Mouse (Mus musculus) gastrocnemius, postnatal 4 days (tissue): ENCODE results near the gene Pxylp1. TPM values are rescaled to one million over a fixed set of nuclear protein-coding genes. Genes with fewer than 3 reads are reported as not detected.
A peak's percentile ranks its signal among the peaks of the same experiment; 100 is the strongest.

Experiments used
- DNase-seq, 2 experiments: peaks; one replicate each; pipeline ENCODE4 v3.0.0; 2021 to 2022; ENCODE audit warnings: low spot score in 2 of 2, mixed read lengths in 2 of 2
- total RNA-seq, 2 experiments: library from RNA; stranded (reverse); gene quantifications; 2 replicates each; pipeline ENCODE4 v1.2.3; 2021

Gene Pxylp1
- total RNA-seq, 2 experiments from 2014 or later = 7.4 to 7.6 TPM

DNA sequence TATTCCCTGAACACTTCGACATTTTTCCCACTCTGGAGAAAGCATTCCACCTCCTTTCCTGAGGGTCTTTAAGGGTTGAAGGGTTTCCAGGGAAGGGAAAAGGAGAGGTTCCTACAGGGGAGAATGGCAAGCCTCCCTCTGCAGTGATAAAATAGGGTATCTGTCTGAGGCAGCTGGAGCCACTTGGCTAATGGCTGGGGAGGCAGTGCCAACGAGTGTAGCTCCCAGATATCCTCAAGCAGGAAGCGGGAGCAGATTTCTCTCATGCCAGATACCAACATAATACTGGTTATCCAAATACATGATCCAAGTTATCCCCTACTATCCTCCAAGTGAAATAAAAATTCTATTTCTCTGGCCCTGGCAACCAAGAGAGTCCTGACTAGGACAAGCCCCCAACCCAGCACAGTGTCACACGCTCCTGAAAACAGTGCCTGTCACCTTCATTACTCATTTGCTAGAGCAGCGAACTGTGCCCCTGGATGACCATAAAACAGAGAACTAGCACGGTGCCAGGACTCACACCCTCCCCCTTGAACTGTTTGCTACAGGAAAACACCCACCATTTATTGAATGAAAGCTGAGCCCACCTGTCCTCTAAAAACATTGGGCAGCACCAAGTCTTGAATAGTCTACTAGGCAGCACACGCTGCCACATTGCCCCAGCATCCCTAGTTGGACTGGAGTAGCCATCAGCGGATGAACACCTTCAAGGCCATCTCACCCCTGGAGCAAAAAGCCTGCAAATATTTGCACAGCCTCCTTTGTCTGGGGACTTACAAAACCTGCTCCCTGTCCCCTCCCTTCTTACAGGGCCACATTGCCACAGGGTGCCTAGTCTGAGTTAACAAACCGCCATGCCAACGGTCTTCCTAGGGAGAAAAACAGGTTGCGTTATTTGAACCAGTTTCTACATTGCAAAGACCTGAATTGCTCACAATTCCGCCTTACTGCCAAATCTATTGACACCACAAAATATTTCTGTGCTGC, 833 bp downstream of the Pxylp1 start:
- no peak for DNase-seq

DNA sequence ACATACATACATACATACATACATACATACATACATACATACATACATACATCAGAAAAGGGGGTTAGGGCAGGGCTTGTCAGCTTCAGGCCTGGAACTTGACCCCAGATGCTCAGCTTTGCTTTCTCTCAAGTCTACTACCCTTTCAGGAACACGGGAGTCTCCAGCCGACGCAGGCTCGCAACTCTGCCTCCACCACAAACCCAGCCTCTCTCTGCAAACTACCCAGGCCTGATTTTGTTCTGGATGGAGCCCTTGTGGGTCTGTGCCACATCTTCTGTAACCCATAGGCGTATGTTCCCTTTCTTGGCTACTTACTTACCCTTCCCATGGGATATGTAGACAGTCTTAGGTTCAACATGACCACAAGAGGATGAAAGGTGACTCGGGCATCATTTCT, 1.7 kb downstream of the Pxylp1 start:
- no peak for DNase-seq

DNA sequence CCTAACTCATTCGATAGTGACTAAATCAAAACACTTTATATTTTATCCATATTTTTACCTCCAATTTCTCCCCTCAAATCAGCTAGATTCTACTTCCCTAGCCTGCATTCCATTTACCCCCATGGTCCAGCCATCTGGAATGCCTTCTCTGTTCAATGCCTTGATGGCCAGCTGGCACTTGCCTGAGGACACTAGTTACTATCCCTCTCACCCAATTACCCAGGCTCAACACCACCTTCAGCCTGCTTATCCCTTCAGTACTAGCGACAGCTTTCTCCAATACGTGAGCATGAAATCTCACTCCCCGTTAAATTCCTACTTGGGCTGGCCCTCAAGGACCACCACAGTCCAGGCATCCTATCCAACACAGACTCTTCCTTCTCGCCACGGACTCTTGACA, 2.2 kb downstream of the Pxylp1 start:
- DNase-seq = no peak

DNA sequence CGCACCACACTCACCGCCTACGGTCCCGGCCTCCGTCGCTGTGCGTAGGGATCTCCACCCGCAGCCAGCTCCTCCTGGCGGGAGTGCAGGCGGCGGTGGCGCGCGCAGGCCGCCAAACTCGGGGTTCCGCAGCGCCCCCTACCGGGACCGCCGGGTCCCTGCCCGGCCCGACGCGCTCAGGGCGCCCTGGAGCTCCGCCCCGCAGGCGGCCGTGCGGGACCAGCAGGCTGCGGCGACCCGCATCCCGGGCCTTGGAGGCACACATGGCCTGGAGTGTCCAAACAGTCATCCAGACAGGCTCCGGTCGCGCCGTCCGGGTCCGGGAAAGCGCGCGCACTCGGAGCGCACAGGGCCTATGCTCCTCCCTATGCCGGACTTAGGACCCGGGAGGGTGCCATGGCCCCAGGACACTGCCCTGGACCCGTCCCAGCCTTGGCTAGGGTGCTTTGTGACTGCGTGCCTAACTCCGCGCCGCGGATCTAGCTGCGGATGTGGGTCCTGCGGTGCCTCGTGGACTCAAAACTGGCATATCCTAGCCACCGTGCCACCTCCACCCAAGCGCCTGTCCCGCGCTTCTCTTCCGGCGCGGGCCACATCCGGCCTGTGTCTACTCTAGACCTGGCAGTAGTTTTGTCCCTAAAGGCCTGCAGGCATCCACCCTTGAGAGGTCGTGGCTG, 3.0 kb downstream of the Pxylp1 start:
- peak; percentile 90 to 92 for DNase-seq

DNA sequence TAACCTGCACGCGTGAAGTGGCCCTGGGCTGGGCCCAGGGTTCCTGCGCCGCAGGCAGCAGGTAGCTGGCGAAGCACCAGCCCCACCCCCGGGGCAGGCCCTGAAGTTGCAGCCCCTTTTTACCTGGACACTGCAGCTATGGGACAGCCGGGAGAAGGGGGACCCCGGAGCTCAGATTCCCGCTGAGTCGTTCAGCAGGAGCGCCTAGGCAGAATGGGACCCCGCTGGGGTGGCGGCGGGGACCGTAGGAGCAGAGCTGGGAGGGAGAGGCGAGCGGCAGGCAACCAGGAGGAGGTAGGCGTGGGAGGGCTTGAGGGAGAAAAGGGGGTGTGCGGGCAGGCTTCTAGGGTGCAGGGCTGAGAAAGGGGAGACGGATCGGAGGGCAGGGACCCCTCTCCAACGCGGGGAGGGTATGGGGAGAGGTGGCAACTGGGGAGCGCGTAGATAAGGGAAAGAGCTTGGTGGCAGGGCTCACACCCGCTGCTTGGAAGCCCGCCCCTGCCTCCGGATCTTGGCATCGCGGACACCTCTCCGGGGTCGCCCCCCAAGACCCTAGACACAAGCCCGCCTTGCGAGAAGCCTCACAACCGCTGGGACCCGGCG, 3.6 kb downstream of the Pxylp1 start:
- DNase-seq = no peak

DNA sequence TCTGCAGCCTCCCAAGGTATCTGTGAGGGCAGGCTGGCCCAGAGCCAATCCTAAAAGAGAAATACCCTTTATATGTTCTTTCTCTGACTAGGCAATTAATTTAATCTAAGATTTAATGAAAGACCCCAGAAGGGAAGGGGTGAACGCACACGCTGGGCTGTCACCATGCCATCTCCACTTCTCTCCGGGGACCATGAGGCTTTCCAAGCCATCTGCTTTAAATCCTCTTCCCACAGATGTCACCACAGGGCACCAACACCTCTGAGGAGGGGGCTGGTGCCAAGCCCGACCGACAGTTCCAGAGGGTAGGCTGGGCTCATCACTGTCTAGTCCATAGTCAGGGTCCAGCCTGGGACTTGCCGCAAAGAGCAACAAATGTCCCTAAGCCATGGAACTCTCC, 4.5 kb downstream of the Pxylp1 start:
- DNase-seq = no peak

DNA sequence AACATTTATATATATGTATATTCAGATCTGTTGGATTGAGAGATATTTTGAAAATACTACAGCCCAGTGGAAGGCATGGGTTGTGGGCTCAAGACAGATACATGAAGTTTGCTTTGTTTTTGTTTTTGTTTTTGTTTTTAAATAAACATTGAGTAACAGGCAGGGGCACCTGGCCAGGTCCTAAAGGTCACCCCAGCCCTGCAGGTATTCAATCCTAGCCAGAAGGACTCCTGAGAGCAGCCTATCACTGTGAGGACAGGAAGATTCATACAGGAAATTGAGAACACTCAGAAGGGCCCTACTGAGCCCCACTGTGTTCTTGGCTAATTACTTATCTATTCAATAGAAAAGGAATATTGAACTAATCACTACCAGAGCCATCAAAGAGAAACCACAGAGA, 5.0 kb downstream of the Pxylp1 start:
- DNase-seq = no peak

DNA sequence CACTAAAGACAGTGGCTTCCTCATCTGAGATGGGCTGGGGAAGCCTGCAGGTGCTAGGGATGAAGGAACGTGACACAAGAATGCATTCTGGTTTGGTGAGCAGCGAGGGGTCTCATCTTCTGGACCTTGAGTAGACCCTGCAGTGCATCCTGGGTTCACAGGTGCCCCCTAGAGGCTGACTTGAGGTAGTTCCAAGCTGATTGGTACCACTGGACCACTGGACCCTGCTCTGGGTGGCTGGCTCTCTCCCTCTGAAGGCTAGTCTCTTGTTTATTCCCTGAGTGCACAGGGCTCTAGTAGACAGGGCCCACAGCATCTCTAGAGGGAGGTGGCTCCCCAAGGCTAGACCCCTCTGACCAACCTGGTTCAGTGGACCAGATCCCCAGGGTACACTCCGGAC, 6.7 kb downstream of the Pxylp1 start:
- DNase-seq = no peak

DNA sequence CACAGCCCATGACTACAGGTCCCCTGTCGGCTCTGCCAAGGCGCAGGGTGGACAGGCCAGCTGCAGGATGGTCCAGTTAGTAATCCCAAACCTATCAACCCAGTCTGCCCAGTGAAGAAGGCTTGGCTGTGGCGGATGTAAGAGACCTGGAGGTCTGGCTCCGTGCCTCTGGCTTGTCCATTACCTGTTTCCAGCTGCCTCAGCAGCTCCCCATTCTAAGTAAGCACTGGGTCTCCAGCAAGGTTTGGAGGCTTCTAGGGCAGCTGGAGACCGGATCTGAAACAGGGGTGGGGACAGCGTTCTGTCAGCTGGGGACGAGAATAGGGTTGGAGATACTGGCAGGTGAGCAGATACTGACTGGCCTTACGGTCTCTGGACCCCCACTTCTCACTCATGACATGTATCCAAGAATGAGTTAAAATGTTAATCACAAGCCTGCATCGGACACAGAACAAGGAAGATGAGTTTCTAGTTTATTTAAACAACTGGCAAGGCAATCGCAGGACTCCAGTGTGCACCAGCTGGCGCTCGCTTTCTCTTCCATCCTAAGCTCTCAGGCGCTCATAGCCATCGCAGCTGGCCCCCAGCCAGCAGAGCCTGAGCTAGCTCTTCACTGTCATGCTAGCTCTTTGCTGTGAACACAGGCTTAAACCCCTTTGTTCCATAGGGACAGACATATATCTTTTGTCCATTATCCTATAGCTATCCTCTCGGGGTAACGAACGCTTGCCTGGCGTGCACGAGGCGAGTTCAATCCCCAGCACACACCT, 9.8 kb downstream of the Pxylp1 start:
- no peak for DNase-seq

DNA sequence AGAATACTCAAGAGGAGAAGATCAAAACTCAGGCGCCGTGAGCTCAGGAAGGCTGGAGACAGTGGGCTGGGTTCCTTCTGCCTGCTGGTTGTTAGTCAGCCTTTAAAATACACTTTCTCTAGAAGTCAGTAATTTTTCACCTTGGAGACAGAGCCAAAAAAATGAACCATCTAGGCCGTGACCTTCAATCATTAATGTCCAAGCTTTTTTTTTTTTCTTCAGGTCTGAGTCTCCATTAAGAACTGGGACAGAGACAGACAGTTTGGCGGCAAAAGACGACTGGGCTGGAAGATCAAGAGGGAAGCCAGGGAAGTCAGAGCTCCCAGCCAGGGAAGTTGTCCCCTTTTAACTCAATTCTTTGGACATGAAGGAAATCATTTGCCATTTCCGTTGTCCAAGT, 10.6 kb downstream of the Pxylp1 start:
- DNase-seq = no peak

DNA sequence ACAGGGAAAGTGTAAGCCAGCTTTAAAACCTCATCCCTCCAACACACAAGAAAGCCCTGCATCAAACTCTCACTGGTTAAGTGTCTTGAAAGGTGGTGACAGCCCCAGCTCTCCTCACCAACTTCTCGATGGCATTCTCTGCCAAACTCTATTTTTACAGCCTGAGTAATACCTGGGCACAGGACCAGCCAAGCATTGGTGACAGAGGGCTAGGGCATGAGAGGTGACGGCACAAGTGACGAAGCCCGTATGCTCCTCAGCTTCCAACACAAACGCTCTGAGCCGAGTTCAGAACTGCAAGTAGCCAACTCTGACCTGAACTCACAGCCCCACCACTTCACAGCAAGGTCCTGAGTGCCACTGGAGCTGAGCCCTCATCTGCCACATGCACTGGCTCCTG, 13.4 kb downstream of the Pxylp1 start:
- no peak for DNase-seq

DNA sequence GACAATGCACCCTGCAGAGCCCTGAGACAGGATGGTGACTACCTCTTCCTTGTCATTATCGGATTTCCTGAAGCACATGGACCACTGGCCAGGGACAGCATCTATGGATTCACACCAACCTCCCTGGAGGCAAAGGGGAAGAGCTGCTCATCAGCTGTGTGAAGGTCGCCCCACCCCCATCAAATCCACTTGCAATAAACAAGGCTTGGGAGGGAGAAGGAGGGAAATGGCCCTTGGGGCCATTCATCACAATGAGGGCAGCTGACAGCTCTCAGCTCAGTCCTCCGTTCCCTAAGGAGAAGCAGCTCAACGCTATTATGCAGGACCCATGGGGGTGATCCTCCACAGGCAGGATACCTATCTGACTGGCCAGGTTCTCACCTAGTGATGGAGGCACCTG, 14.0 kb downstream of the Pxylp1 start:
- no peak for DNase-seq

DNA sequence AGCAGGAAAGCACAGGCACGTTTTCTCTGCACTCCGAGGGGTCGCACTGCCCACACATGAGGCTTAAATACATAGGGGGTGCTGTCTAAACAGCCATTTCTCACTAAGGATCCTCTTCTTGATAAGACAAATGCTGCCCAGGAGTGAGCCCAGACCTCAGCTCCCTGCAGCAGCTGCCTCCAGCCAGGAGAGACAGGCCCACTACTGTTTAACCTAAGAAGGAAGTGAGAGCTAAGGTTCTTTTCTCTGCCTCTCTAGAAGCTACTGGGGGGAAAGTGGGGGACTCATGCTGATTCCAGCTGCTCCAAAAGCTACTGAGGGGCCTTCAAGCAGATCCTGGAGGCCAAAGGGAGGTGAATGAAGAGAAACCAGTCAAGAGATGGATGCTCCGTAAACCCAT, 16.8 kb downstream of the Pxylp1 start:
- DNase-seq = no peak

DNA sequence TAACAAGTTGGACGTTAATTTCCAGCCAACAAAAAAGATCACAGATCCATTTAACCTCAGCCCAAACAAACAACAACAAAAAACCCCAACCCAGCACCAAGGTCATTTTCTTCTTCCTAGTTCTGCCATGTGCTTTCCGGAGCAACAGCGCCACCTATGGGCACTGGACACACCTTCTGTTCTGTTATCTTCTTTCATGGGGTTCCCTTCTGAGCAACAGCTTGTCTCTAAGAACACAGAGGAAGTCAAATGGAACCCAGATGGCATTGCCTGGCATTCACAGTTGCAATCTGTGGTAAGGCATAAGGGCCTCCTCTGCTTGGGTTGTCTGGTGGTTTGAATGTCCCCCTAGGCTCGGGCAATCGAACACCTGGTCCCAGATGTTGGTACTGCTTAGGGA, 19.4 kb downstream of the Pxylp1 start:
- DNase-seq = peak in 1 of 2 experiments; percentile 45

DNA sequence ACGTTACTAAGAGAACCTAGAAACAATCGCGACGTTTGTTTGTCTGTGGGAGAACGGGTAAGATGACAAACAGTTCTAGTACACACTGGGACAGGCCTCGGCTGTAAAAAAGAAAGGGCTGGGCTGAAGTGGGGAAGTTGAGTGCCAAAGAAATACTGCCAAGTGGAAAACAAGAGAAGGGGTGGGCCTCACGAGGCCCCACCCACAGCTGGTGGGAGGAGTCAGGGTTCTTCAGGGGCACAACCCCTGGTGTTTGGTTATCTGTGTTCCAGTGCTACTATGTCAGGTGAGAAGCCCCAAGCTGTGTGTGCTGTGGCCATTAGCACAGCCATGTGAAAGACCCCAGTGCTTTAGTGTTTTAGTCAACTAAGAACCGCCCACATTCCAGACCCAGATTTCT, 22.4 kb downstream of the Pxylp1 start:
- DNase-seq = no peak

DNA sequence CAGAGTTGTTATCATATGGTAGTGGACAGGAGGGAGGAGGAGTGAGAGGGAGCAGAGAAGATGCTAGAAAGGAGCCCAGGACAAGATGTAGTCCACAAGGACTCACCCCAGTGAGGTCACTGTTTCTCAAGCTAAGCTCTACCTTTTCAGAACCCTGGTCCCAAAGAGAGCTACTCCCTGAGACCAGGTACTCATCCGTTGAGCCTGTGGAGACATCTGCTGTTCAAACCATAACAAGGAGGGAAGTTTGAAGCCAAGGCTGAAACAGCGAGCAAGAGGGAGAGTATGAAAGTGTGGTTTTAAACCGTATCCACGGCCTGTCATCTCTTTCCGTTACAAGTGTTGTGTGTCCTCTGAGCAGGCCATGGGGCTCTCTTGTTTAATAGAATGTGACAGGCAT, 22.9 kb downstream of the Pxylp1 start:
- no peak for DNase-seq

DNA sequence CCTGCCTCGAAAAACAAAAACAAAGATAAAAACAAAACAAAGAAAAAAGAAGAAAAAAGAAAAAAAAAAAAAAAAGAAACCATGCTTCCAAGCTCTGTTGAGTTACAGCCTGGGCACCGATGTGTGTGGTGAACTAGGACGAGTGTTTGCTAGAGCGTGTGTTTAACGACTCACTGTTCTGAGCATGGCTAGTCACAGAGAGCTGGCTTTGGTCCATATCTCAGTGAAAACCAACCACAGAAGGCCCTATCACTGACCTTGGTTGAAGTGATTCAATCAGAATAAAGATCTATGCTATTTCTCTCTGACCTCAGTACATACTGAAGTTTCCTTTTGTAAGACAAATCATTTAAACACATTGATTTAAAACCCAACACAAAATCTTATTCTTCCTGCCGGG, 23.9 kb downstream of the Pxylp1 start:
- no peak for DNase-seq

DNA sequence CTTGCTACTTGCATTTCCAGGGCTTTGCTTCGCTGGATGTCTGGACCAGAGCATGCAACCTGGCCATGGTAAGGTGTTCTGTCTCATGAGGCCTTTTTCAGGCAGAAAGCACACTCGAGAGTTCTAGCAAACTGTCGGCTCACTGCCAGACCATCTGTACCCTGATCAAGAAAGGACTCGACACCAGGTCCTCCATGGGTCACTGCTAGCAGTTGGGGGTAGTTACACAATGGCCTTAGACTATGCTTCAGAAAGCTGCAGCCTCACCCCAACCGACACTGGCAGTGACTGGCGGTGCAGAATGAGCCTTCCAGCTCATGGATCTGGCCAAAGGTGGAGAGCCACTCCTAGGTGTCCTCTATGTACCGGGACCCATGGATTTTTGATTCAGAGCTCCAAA, 25.3 kb downstream of the Pxylp1 start:
- no peak for DNase-seq

DNA sequence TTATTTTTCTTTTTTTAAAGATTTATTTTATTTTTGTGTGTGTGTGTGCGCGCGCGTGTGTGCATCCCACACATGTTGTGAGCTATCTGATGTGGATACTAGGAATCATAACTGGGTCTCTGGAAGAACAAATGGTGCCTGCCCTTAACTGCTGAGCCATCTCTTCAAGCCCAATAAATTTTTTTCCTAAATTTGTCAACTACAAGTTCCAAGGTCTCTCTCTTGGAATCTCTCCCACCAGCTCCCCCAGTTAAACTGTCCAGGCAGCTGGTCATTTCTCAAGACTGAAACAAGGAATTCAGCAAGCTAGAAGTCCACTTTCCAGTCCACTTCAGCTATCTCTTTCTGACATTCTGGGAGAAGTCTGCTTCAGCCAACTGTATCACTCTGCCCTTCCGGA, 26.3 kb downstream of the Pxylp1 start:
- DNase-seq = no peak

DNA sequence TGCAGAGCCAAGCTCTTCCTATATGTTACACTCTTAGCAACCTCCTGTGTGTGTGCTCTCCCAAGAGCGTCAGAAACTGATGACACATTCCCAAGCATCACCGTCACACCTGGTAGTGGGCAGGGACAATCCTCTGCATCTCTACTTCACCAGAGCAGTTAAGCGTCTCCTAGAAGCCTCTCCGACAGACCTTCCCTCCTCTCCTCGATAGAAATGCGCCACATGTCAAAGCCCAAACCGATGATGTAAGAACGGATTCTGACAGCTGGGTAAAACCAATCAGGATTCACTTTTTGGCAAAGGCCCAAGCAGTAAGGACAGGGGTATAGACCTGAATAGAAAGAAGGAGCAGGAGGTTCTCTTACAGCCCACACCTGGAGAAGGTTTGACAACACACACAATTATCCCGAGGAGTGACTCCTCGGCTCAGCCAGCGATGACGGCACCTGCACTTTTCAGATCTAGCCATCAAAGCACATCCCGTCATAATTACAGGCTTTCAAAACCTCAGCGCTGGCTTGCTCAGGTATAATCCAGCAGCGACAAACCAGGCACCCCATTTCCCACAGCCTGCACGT, 26.9 kb downstream of the Pxylp1 start:
- DNase-seq = no peak

DNA sequence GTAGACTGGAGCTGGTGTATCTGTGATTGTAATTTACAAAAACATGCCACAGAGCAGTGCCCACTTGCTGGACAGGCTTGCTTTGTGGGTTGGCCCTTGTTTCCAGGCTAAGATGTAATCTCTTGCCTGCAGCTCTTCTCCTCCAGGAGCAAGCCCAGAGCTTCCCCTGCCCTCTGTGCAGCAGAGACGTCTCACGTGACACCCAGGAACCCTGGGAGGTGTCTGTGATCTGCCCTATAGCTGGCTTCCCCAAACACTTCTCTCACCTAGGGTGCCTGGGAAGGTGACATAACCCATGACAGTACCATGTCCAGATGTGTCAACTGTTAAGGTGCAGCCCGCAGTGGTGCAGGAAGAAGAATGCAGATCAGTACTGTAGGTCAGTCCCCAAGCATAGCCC, 28.9 kb downstream of the Pxylp1 start:
- no peak for DNase-seq
